18 mouse cellular contexts compared by ENCODE assay signal in the genomic region with DNA sequence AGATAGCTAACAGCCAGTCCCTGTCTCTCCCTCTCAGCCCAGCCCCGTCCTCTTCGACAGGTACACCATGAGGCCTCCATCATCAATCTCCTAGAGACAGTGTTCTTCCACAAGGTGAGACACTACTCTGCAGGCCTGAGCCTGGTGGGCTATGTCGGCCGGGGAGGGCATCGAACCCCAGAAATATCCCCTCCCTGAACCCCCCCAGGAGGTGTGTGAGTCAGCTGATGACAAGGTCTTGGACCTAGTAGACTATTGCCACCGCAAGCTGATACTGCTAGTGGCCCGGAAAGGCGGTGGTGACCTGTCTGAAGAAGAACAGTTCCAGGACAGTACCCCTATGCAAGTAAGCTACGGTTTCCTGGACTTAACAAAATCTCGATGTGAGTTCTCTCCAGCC. TPM values are rescaled to one million over a fixed set of nuclear protein-coding genes. Genes with fewer than 3 reads are reported as not detected.
"Had no signal": no experiment of that assay in that cellular context is flagged by ENCODE, and none has a peak within 500 bp of the region (broad histone marks: within the 10 kb centered on the region; RNA-seq: fewer than 3 reads in every experiment).

No protein-coding gene starts in this region.

- H3K9me3 ChIP-seq: neural tube, embryonic 12.5 days; neural tube, embryonic 13.5 days; neural tube, embryonic 15.5 days; stomach, embryonic 15.5 days had no signal

- H3K4me2 ChIP-seq: neural tube, embryonic 12.5 days; neural tube, embryonic 13.5 days; neural tube, embryonic 15.5 days; stomach, embryonic 15.5 days had no signal

- DNase-seq: retina, postnatal 1 day; right cerebral cortex, adult 18-20 months; right cerebral cortex, postnatal 14 days; right cerebral cortex, postnatal 25 days; right cerebral cortex, postnatal 4 days; spleen, adult 18-20 months; thymus, adult 18-20 months; thymus, adult 2 months; thymus, postnatal 14 days; thymus, postnatal 25 days; thymus, postnatal 36 days; thymus, postnatal 4 days had no signal

- H3K9ac ChIP-seq: neural tube, embryonic 12.5 days; neural tube, embryonic 13.5 days; neural tube, embryonic 15.5 days; stomach, embryonic 15.5 days had no signal

- H3K27ac ChIP-seq: neural tube, embryonic 12.5 days; neural tube, embryonic 13.5 days; neural tube, embryonic 15.5 days; stomach, embryonic 15.5 days; stomach, postnatal 0 days had no signal

- H3K27me3 ChIP-seq: stomach, embryonic 15.5 days had no signal

- H3K4me3 ChIP-seq: neural tube, embryonic 12.5 days; neural tube, embryonic 13.5 days; neural tube, embryonic 15.5 days; stomach, embryonic 15.5 days had no signal

RNA-seq across cellular contexts. Expression of a gene that starts 1.7 kb away (rescaled TPM):
- total RNA-seq: neutrophil, adult 5-6 weeks had no signal
